Mouse (Mus musculus): ENCODE data around the gene Gm5926.
"Not testable (repeated sequence)": the region's sequence is repeated elsewhere in the genome, so short reads cannot be mapped to it uniquely, and the experiment has no call there.

The Gm5926 gene

GRCm38 (mm10) chrX:32650416-32650815, at the start of gene Gm5926:
TSS of gene Gm5926 (plus strand) at chrX:32650716.
- not testable (repeated sequence) for DNase-seq (ENCODE audit: low spot score in 2 of 2)

- not testable (repeated sequence) for DNase-seq (ENCODE audit: low spot score in 2 of 2)
These were observed 49.5 kb upstream of the Gm5926 start for GRCm38 (mm10) chrX:32601008-32601407.

GRCm38 (mm10) chrX:32601425-32601824, 49.1 kb upstream of the Gm5926 start:
- not testable (repeated sequence) for DNase-seq (ENCODE audit: low spot score in 2 of 2)
